Mouse (Mus musculus) MEL (cell line): Measurements from ENCODE around the gene Napa. TPM values are rescaled to one million over a fixed set of nuclear protein-coding genes. Genes with fewer than 3 reads are reported as not detected.

Experiments
- DNase-seq: peaks from one replicate; pipeline ENCODE4 v3.0.0; 2011; ENCODE audit warnings: low read depth, low spot score
- H3K27ac ChIP-seq: 2 replicates; pipeline ENCODE4 v1.5.1; 2012; ENCODE audit warnings: low read depth, mild to moderate bottlenecking, control low read depth, low read length, moderate library complexity; ENCODE audit not compliant: control insufficient read depth
- H3K27me3 ChIP-seq, 2 experiments: fragments of 150-350 bp in 1 of 2; sonication (generic) in 1 of 2; 2 replicates each; pipeline ENCODE4 v1.6.1; 2012; ENCODE audit warnings: low read length in 2 of 2, mild to moderate bottlenecking in 2 of 2, improper control_type of control experiment in 1 of 2, moderate library complexity in 1 of 2; ENCODE audit not compliant: insufficient read depth in 2 of 2, control insufficient read depth in 1 of 2
- H3K36me3 ChIP-seq, 2 experiments: 2 replicates each; pipeline ENCODE4 v1.6.1; 2012 to 2014; ENCODE audit warnings: low read length in 2 of 2, improper control_type of control experiment in 1 of 2, inconsistent platforms in 1 of 2, mild to moderate bottlenecking in 1 of 2; ENCODE audit not compliant: insufficient read depth in 2 of 2, control insufficient read depth in 1 of 2
- H3K4me1 ChIP-seq, 2 experiments: fragments of 150-350 bp in 1 of 2; sonication (generic) in 1 of 2; 2 replicates each; pipeline ENCODE4 v1.6.1; 2012; ENCODE audit warnings: low read length in 2 of 2, improper control_type of control experiment in 1 of 2, mild to moderate bottlenecking in 1 of 2; ENCODE audit not compliant: insufficient read depth in 2 of 2, control insufficient read depth in 1 of 2
- H3K4me3 ChIP-seq, 2 experiments: fragments of 150-350 bp in 1 of 2; sonication (generic) in 1 of 2; 2 replicates each; pipeline ENCODE4 v1.5.1; 2012; ENCODE audit warnings: low read depth in 2 of 2, low read length in 2 of 2, mild to moderate bottlenecking in 2 of 2, moderate library complexity in 2 of 2, control low read depth in 1 of 2, improper control_type of control experiment in 1 of 2; ENCODE audit not compliant: control insufficient read depth in 1 of 2, insufficient read depth in 1 of 2
- H3K79me2 ChIP-seq: 2 replicates; pipeline ENCODE4 v1.6.1; 2012; ENCODE audit warnings: mild to moderate bottlenecking, low read length, moderate library complexity; ENCODE audit not compliant: control insufficient read depth, poor library complexity, insufficient read depth
- H3K9ac ChIP-seq: 2 replicates; pipeline ENCODE4 v1.6.1; 2012; ENCODE audit warnings: low read depth, mild to moderate bottlenecking, control low read depth, low read length, moderate library complexity; ENCODE audit not compliant: control insufficient read depth, poor library complexity, severe bottlenecking
- H3K9me3 ChIP-seq: fragments of 150-350 bp; sonication (generic); replicated peaks from 2 replicates; pipeline ENCODE4 v1.6.1; 2012; ENCODE audit warnings: mild to moderate bottlenecking, low read length, improper control_type of control experiment, moderate library complexity; ENCODE audit not compliant: insufficient read depth
- BHLHE40 ChIP-seq: IDR thresholded peaks from 2 replicates; pipeline ENCODE4 v1.6.1; 2012; ENCODE audit warnings: low read depth, mild to moderate bottlenecking, inconsistent platforms, low read length, improper control_type of control experiment, borderline replicate concordance
- CHD1 ChIP-seq: IDR thresholded peaks from 2 replicates; pipeline ENCODE4 v1.6.1; 2012; ENCODE audit warnings: low read depth, mild to moderate bottlenecking, inconsistent platforms, low read length, improper control_type of control experiment
- CHD2 ChIP-seq: IDR thresholded peaks from 2 replicates; pipeline ENCODE4 v1.6.1; 2011; ENCODE audit warnings: low read length, improper control_type of control experiment
- CTCF ChIP-seq, 3 experiments: IDR thresholded peaks in 2 of 3; conservative IDR thresholded peaks in 1 of 3; 2 replicates each; pipeline ENCODE4 v1.5.1; 2011 to 2012; ENCODE audit warnings: low read length in 3 of 3, low read depth in 2 of 3, mild to moderate bottlenecking in 2 of 3, improper control_type of control experiment in 1 of 3, inconsistent platforms in 1 of 3, mixed read lengths in 1 of 3, moderate library complexity in 1 of 3; ENCODE audit not compliant: control insufficient read depth in 1 of 3, insufficient read depth in 1 of 3, poor library complexity in 1 of 3, severe bottlenecking in 1 of 3
- E2F4 ChIP-seq: IDR thresholded peaks from 2 replicates; pipeline ENCODE4 v1.6.1; 2011; ENCODE audit warnings: low read depth, low read length, improper control_type of control experiment, borderline replicate concordance
- ELF1 ChIP-seq: IDR thresholded peaks from 2 replicates; pipeline ENCODE4 v1.6.1; 2014; ENCODE audit warnings: low read depth, mild to moderate bottlenecking, inconsistent platforms, low read length, improper control_type of control experiment, moderate library complexity
- EP300 ChIP-seq, 2 experiments: IDR thresholded peaks; 2 replicates each; pipeline ENCODE4 v1.6.1; 2011; ENCODE audit warnings: improper control_type of control experiment in 2 of 2, low read length in 2 of 2, low read depth in 1 of 2, mild to moderate bottlenecking in 1 of 2
- ETS1 ChIP-seq: IDR thresholded peaks from 2 replicates; pipeline ENCODE4 v1.6.1; 2012; ENCODE audit warnings: low read depth, mild to moderate bottlenecking, inconsistent platforms, low read length, improper control_type of control experiment, moderate library complexity
- GABPA ChIP-seq: IDR thresholded peaks from 2 replicates; pipeline ENCODE4 v1.6.1; 2012; ENCODE audit warnings: low read depth, mild to moderate bottlenecking, inconsistent platforms, low read length, improper control_type of control experiment, moderate library complexity
- GATA1 ChIP-seq: IDR thresholded peaks from 2 replicates; pipeline ENCODE4 v1.6.1; 2011; ENCODE audit warnings: low read depth, low read length, improper control_type of control experiment
- HCFC1 ChIP-seq: IDR thresholded peaks from 2 replicates; pipeline ENCODE4 v1.6.1; 2012; ENCODE audit warnings: low read depth, mild to moderate bottlenecking, inconsistent platforms, low read length, improper control_type of control experiment, moderate library complexity
- JUND ChIP-seq: IDR thresholded peaks from 2 replicates; pipeline ENCODE4 v1.6.1; 2011; ENCODE audit warnings: low read depth, mild to moderate bottlenecking, improper control_type of control experiment, low read length
- KAT2A ChIP-seq: conservative IDR thresholded peaks from 2 replicates; pipeline ENCODE4 v1.6.1; 2012; ENCODE audit warnings: low read depth, low read length, improper control_type of control experiment, inconsistent platforms
- MAFK ChIP-seq: IDR thresholded peaks from 2 replicates; pipeline ENCODE4 v1.6.1; 2011; ENCODE audit warnings: low read depth, mild to moderate bottlenecking, low read length, improper control_type of control experiment, borderline replicate concordance
- MAX ChIP-seq: IDR thresholded peaks from 2 replicates; pipeline ENCODE4 v1.6.1; 2011; ENCODE audit warnings: low read length, improper control_type of control experiment
- MAZ ChIP-seq: IDR thresholded peaks from 2 replicates; pipeline ENCODE4 v1.6.1; 2012; ENCODE audit warnings: low read depth, mild to moderate bottlenecking, inconsistent platforms, low read length, improper control_type of control experiment
- MEF2A ChIP-seq: IDR thresholded peaks from 2 replicates; pipeline ENCODE4 v1.6.1; 2014; ENCODE audit warnings: low read depth, mild to moderate bottlenecking, inconsistent platforms, low read length, improper control_type of control experiment; ENCODE audit not compliant: poor library complexity, insufficient replicate concordance, severe bottlenecking; ENCODE audit errors: extremely low read depth
- MXI1 ChIP-seq: IDR thresholded peaks from 2 replicates; pipeline ENCODE4 v1.6.1; 2011; ENCODE audit warnings: mild to moderate bottlenecking, low read depth, low read length, improper control_type of control experiment
- MYB ChIP-seq: IDR thresholded peaks from 2 replicates; pipeline ENCODE4 v1.6.1; 2011; ENCODE audit warnings: mild to moderate bottlenecking, low read depth, low read length, improper control_type of control experiment
- MYC ChIP-seq: IDR thresholded peaks from 2 replicates; pipeline ENCODE4 v1.6.1; 2011; ENCODE audit warnings: low read depth, mild to moderate bottlenecking, low read length, improper control_type of control experiment, moderate library complexity
- NELFE ChIP-seq: IDR thresholded peaks from 2 replicates; pipeline ENCODE4 v1.6.1; 2011; ENCODE audit warnings: low read depth, low read length, improper control_type of control experiment
- NRF1 ChIP-seq: IDR thresholded peaks from 2 replicates; pipeline ENCODE4 v1.6.1; 2014; ENCODE audit warnings: low read depth, mild to moderate bottlenecking, inconsistent platforms, low read length, improper control_type of control experiment, moderate library complexity; ENCODE audit not compliant: poor library complexity, insufficient read depth, severe bottlenecking
- POLR2A ChIP-seq, 2 experiments: IDR thresholded peaks; 2 replicates each; pipeline ENCODE4 v1.6.1; 2011 to 2012; ENCODE audit warnings: low read length in 2 of 2, mild to moderate bottlenecking in 2 of 2, control low read depth in 1 of 2, improper control_type of control experiment in 1 of 2, low read depth in 1 of 2, moderate library complexity in 1 of 2; ENCODE audit not compliant: control insufficient read depth in 1 of 2, insufficient read depth in 1 of 2, poor library complexity in 1 of 2
- POLR2AphosphoS2 ChIP-seq: IDR thresholded peaks from 2 replicates; pipeline ENCODE4 v1.6.1; 2011; ENCODE audit warnings: low read length, improper control_type of control experiment
- POLR2AphosphoS5 ChIP-seq: IDR thresholded peaks from 2 replicates; pipeline ENCODE4 v1.6.1; 2012; ENCODE audit warnings: low read depth, borderline replicate concordance, mild to moderate bottlenecking, inconsistent platforms, low read length, moderate library complexity, mixed read lengths
- RAD21 ChIP-seq: IDR thresholded peaks from 2 replicates; pipeline ENCODE4 v1.6.1; 2011; ENCODE audit warnings: mild to moderate bottlenecking, low read depth, low read length, improper control_type of control experiment
- RCOR1 ChIP-seq: IDR thresholded peaks from 2 replicates; pipeline ENCODE4 v1.6.1; 2012; ENCODE audit warnings: low read depth, mild to moderate bottlenecking, inconsistent platforms, low read length, improper control_type of control experiment
- SIN3A ChIP-seq: IDR thresholded peaks from 2 replicates; pipeline ENCODE4 v1.6.1; 2012; ENCODE audit warnings: low read length, improper control_type of control experiment, inconsistent platforms
- SMC3 ChIP-seq: IDR thresholded peaks from 2 replicates; pipeline ENCODE4 v1.6.1; 2011; ENCODE audit warnings: low read depth, low read length, improper control_type of control experiment
- TAL1 ChIP-seq: IDR thresholded peaks from 2 replicates; pipeline ENCODE4 v1.6.1; 2012; ENCODE audit warnings: mild to moderate bottlenecking, inconsistent platforms, low read length, moderate library complexity, mixed read lengths
- TBP ChIP-seq: IDR thresholded peaks from 2 replicates; pipeline ENCODE4 v1.8.0; 2011; ENCODE audit warnings: low read depth, low read length, improper control_type of control experiment
- TCF12 ChIP-seq: IDR thresholded peaks from 2 replicates; pipeline ENCODE4 v1.6.1; 2014; ENCODE audit warnings: low read depth, mild to moderate bottlenecking, inconsistent platforms, low read length, improper control_type of control experiment, moderate library complexity
- UBTF ChIP-seq: IDR thresholded peaks from 2 replicates; pipeline ENCODE4 v1.6.1; 2012; ENCODE audit warnings: low read depth, mild to moderate bottlenecking, inconsistent platforms, low read length, improper control_type of control experiment, moderate library complexity, borderline replicate concordance; ENCODE audit not compliant: insufficient read depth
- USF1 ChIP-seq: IDR thresholded peaks from 2 replicates; pipeline ENCODE4 v1.6.1; 2014; ENCODE audit warnings: low read depth, mild to moderate bottlenecking, inconsistent platforms, low read length, improper control_type of control experiment, moderate library complexity
- ZKSCAN1 ChIP-seq: IDR thresholded peaks from 2 replicates; pipeline ENCODE4 v1.6.1; 2012; ENCODE audit warnings: low read depth, mild to moderate bottlenecking, inconsistent platforms, low read length, improper control_type of control experiment, moderate library complexity
- ZNF384 ChIP-seq: IDR thresholded peaks from 2 replicates; pipeline ENCODE4 v1.6.1; 2012; ENCODE audit warnings: low read depth, mild to moderate bottlenecking, inconsistent platforms, low read length, improper control_type of control experiment
- polyA plus RNA-seq, 2 experiments: library from polyadenylated mRNA; stranded (reverse) in 1 of 2; unstranded in 1 of 2; fragments of >175 nt in 1 of 2; fragments of >200 nt in 1 of 2; gene quantifications; 2 replicates each; pipeline versions ENCODE4 v1.2.1 to v1.2.4; 2012; ENCODE audit warnings: low replicate concordance in 2 of 2, low read depth in 1 of 2; ENCODE audit not compliant: insufficient read length in 2 of 2, insufficient read depth in 1 of 2, missing spikeins in 1 of 2
- total RNA-seq: library from RNA; depleted of rRNA; stranded (reverse); fragments of 300-350 nt; gene quantifications from 2 replicates; pipeline ENCODE4 v1.2.3, GENCODE M21; 2012

Gene Napa
- total and polyA plus RNA-seq, 3 experiments, result 56.1 to 132 TPM; not detected in 1

DNA sequence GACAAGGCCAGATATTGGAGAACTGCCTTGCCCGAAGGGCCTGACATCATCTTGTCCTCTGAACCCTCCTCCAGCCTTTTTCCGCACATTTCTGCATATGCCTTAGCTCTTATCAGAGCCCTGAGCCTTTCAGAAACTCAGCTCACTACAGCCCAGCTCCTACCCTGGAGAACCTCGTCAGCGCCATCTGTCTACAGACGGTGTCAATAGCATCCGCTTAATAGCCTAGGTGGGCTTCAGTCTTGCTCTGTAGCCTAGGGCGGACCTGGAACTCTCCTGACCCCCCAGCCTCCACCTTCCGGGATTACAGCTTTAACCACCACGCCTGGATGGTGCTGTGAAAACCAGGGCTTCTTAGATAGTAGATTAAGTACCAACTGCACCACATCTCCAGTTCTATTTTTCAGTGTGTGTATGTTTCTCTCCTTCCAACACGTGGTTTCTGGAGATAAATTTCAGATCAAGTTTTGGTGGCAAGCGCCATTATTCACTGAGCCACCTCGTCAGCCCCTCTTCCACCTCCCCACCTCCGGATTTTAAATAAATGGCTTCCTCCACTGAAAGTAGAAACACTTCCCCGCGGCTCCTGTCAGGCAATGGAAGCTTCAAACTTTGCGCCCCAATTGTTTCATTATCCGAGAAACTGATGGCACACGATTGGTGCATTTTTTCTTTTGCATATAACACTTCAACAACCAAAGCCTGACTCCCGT, 46.2 kb upstream of the Napa start:
- DNase-seq, result peak; percentile 94
- H3K79me2 ChIP-seq, result peaks cover 27% of the 10 kb centered on the region
- peak overlapping the region; percentile 69 to 80 for H3K4me3 ChIP-seq
- peak overlapping the region; percentile 93 for H3K9ac ChIP-seq
- peaks cover 0 to 19% of the 10 kb centered on the region in 2 experiments; a peak in 2 of 4 replicates for H3K36me3 ChIP-seq
- H3K4me1 ChIP-seq, result peaks cover 2 to 22% of the 10 kb centered on the region in 2 experiments; a peak in 2 of 4 replicates
- H3K27me3 ChIP-seq, result no peaks in the 10 kb centered on the region
- peak overlapping the region; percentile 96 for H3K27ac ChIP-seq
- no peaks in the 10 kb centered on the region for H3K9me3 ChIP-seq
- TF ChIP-seq MAFK (no peak), ZKSCAN1 (no peak), MYC (0 out of 2 replicates have a peak, but pooled peaks have one; percentile 46), TCF12 (no peak), ELF1 (no peak), KAT2A (peak; percentile 47; the same call in 1 of the 2 replicates), POLR2AphosphoS2 (no peak), CTCF (IDR thresholded peaks at IDR 0.05 in 2 of 3, conservative IDR thresholded peaks at IDR 0.05 in 1 of 3; ENCODE audit: control insufficient read depth in 1 of 3, insufficient read depth in 1 of 3, low read depth in 2 of 3, low read length in 3 of 3, poor library complexity in 1 of 3, severe bottlenecking in 1 of 3) (peak; percentile 73 to 87 (median 78)), JUND (no peak), E2F4 (no peak), UBTF (no peak), CHD1 (0 out of 2 replicates have a peak, but pooled peaks have one; percentile 39), GATA1 (peak; percentile 74), TAL1 (no peak), RAD21 (peak; percentile 60), ETS1 (no peak; the same call in 1 of the 2 replicates), NRF1 (no peak), MYB (no peak), POLR2AphosphoS5 (no peak), SIN3A (peak; percentile 85), NELFE (0 out of 2 replicates have a peak, but pooled peaks have one; percentile 19), SMC3 (peak; percentile 76), ZNF384 (no peak), GABPA (no peak), MAZ (no peak), CHD2 (no peak), EP300 (IDR thresholded peaks at IDR 0.05; ENCODE audit: low read depth in 1 of 2, low read length in 2 of 2) (no peak), TBP (peak; percentile 32; the same call in 1 of the 2 replicates), MEF2A (no peak), BHLHE40 (no peak), MXI1 (peak; percentile 95), HCFC1 (peak; percentile 45; the same call in 1 of the 2 replicates), USF1 (peak; percentile 65; the same call in 1 of the 2 replicates), RCOR1 (no peak), POLR2A (IDR thresholded peaks at IDR 0.05; ENCODE audit: control insufficient read depth in 1 of 2, insufficient read depth in 1 of 2, low read depth in 1 of 2, low read length in 2 of 2, poor library complexity in 1 of 2) (no peak; a peak in 2 of 4 replicates), MAX (peak; percentile 86)
